Mouse (Mus musculus): ENCODE measurements at regions not wholly inside any gene's neighbourhood (a gene's known extent, or its start where the extent isn't known, plus 50 kb on each side); places are given as distances from the start of the nearest gene placed in this dataset.

DNA sequence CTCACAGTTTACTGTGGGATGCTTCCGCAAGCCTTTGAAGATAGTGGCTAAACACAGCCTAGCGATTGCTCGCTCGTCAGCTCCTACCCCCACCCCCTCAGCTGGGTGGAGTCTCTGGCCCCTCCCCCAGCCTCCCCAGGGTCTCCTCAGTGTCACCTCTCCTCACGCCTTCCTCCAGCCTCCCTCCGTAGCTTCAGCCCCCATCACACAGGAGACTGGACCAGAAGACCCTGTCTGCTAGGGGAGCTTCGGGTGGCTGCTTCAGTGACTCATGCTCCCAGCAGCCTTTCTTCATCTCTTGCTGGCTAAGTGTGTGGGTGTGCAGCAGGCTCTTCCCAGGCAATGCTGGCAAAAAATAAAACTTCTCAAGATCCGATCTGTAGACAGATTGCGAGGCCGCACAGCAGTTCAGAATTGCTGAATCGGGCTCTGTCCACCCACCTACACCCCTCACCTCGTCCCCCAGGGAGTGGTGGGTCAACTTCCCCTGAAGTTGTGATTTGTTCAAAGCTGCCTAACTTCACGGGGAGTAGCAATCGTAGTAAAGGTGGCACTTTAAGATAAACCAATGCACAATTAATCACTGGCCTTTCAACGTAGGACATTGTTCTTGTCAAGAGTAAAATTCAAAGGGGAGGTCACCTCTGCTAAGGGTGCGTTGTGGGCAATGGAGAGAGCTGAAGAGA, 61.2 kb upstream of the Ankrd28 start:
- peak; percentile 80 for DNase-seq

DNA sequence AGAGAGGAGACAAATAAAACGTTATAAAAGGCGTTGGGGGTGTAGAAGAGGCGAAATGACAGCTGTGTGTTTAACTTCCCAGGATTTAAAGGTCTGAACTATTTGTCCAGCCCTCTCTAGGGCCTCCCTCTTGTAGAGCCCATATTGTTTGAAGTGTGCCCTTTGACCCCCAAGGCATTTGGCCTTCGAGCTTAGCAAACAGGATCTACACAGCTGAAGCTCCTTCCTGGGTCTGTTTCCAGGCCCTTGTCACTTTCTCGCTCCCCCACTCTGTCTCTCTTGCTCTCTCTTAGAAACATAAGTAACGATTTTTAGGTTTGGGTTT, 61.7 kb upstream of the Ankrd28 start:
- DNase-seq, result no peak

DNA sequence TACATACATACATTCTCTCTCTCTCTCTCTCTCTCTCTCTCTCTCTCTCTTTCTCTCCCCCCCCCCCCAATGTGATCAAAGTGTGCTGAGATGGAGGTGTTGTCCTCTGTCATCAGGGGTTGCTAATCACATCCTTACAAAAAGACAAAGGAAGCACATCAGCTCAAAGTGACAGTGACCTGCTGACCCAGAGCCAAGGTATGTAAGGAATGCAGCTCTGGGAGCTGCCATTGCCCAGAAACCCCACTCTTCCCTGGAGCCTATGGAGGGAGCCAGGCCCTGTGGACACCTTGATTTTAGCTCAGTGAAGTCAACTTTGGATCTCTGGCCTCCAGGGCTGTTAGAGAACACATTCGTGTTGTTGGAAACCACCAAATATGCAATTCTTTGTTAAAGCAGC, 66.0 kb upstream of the Ankrd28 start:
- DNase-seq, result no peak

GRCm38 (mm10) chr14:31899504-31899903, 69.1 kb upstream of the Ankrd28 start:
- DNase-seq, result no peak

DNA sequence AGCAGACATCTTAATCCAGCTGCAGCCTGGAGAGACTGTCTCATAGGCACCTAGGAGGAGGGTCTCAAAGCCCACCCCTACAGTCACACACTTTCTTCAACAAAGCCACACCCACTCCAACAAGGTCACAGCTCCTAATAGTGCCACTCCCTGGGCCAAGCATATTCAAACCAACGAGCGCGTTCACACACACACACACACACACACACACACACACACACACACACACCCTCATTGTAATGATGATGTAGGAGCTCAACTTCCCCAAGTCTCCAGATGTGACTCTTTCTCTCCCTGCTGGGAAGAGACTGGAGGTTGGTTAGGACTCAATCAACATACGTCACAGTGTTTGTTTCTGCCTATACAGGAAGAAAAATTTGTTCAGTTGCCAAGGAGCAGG, 69.5 kb upstream of the Ankrd28 start:
- DNase-seq, result no peak

- DNase-seq, result no peak
Measured at GRCm38 (mm10) chr14:31901901-31902300, 71.5 kb upstream of the Ankrd28 start.

DNA sequence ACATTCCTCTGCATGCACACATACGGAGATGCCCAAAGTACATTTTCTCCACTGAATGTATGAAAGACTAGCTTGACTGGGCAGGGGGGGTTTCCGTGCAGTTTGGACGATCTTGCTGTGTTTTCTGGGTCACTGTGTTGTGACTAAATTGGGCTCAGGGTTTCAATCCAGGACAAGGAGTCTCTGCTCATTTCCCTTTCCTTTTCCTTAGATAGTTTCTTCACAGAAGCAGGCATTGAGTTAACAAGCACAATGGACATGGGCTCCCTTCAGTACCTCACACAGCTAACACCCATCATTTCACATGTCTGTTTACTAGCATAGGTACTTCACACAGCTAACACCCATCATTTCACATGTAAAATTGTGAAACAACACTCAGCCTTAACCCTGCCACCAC, 73.2 kb upstream of the Ankrd28 start:
- no peak for DNase-seq

- DNase-seq, result no peak
Measured at GRCm38 (mm10) chr14:31908591-31908990, 78.1 kb upstream of the Ankrd28 start.

DNA sequence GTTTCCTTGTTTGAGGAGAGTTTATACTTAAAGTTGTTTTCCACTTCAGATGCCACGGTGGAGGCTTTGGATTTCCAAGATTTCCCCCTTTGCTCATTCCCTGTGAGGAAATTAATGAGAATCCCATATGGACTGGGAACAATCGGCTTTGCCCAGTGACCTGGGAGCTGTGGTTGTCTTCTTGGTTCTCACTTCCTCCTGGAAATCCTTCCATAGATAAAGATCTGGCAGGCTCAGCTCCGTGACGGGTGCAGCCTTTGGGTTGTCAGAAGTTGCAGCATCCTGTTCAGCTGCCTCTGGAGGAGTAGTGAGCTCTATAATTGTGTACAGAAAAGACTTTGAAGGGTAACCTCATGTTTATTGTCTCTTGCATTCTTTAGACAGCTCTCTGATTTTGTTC, 78.8 kb upstream of the Ankrd28 start:
- DNase-seq, result no peak

DNA sequence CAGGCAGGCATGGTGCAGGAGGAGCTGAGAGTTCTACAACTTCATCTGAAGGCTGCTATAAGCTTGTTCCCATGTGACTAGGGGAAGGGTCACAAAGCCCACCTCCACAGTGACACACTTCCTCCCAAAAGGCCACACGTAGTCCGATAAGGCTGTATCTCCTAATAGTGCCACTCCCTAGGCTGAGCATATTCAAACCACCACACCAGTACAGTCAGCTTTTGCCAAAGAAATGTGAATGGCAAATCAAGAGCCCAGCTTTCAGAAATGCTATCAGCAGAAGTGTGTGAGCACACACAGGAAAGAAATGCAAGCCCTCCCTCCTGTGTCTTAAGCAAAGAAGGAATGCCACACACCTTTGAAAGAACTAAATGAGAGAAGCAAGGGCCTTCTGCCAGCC, 80.4 kb upstream of the Ankrd28 start:
- no peak for DNase-seq

DNA sequence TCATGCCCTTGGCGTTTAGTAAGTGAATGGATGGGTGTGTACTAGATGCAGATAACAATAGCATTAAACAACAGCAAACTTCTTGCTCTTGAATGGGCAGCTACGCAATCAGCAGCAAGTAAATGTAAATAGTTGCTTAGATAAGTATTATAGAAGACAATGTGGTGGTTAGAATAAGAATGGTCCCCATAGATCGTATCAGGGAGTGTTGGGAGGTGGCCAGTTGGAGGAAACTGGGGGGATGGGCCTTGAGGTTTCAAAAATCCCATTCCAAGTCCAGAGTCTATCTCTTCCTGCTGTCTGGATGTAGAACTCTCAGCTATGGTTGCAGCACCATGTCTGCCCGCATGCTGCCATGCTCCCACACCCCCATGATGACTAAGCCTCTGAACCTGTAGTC, 88.0 kb upstream of the Ankrd28 start:
- no peak for DNase-seq

DNA sequence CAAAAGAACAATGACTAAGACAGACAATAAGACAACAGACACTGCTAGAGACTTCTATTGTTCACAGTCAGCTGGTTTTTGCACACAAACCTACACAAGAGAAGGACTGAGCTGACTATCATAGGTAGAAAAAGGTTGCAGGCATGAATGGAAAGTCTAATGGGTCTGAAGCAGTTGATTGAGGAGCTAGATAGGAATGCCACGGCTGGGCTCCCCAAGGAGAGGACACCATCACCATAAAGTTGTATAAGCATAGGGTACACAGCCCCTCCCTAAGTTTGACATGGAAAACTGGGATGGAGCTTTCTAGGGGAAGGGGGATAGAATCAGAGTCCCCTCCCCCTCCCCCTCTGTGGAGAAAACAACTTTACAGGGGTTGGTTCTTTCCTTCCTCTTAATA, 88.5 kb upstream of the Ankrd28 start:
- no peak for DNase-seq

- no peak for DNase-seq
Measured at GRCm38 (mm10) chr14:31929161-31929707, 98.8 kb upstream of the Ankrd28 start.

GRCm38 (mm10) chr14:31930367-31930766, 98.4 kb upstream of the Galnt15 start:
- DNase-seq, result no peak

DNA sequence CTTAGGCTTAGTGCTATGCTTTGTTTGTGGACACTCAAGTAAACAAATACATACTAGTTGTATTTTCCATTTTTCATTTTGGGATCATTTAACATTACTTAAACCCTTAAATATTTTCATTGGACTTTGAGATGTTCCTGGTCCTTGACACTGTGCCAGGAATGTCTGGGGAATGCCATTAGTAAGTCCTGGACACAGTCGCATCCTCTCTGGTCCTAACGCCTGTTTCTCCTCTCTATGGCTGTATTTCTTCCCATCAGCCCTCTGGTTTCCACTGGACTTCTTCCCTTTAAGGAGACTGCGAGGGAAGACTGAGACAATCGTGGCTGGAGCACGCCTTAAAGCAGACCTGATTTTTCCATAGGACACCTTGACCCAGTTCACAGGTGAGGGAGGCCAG, 96.8 kb upstream of the Galnt15 start:
- no peak for DNase-seq

DNA sequence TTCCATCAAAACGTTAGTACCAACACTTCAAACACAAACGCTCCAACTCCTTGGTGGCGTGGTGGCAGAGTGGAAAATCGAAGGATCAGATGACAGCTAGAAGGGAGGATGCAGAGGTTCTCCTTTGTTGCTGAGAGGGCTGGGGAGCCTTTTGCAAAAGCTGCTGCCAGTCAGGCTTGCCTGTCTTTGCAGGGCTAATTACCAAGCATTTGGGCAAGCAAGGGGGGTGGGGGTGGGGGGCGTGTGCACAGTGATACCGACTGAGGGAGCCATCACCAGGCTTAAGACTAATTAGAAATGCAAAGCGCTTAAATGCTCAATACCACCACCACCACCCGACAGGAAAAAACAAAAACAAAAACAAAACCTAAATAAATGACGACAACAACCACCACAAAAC, 95.3 kb upstream of the Galnt15 start:
- peak; percentile 22 for DNase-seq

DNA sequence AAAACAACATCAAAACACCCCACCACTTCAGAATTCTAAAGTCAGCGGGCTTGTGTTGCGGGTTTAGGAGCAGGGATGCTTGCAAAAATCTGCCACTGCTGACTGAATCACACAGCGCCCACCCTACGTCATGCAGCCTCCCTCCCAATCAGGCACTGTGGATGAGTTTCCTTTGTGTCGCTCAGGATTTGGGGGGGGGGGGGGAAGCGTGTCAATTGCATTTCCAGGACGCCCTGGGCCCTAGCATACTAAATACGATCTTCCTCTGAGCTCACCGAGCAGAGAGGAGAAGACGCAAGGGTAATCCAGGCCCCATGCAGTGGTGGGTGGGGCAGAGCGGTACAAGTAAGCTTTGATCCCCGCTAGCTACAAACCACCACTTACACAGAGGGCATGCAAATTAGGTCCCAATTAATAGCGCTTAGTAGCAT, 94.9 kb upstream of the Galnt15 start:
- peak; percentile 62 for DNase-seq

DNA sequence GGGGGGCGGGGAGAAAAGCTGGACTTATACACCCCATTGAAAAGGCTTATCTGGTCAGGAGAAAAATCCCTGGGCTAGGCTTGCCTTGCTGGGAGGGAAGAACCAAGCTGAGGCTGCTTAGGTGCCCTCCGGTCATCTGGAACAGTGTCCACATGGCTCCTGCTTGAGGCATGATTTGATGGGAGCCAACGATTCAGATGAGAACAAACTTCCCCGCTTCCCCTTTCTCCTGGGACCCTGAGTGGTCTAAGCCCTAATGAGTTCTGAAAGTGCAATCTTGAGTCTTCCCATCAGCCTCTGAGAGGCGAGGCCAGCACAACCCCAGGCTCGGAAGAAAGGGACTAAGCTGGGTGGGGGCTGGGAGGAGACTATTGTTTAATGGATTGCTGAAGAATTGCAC, 94.5 kb upstream of the Galnt15 start:
- no peak for DNase-seq

- no peak for DNase-seq
Measured at GRCm38 (mm10) chr14:31934771-31935170, 94.0 kb upstream of the Galnt15 start.

DNA sequence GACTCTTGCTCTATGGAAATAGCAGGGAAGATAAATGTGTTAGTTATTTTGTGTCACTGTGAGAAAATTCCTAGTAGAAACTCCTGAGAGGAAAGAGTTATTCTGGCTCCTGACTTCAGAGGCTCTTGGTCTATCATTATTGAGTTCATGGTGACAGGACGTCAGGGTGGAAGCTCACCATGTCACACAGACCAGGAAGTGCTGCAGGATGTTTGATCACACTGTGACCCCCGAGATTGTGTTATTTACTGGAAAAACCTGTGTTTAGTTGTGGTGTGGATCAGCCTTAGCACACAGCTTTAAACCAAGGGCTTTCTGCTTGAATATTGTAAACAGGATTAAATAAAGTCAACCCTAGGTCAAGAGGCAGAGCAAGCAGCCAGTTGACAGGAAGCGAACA, 93.4 kb upstream of the Galnt15 start:
- no peak for DNase-seq

GRCm38 (mm10) chr14:31936581-31936980, 92.2 kb upstream of the Galnt15 start:
- no peak for DNase-seq

- DNase-seq, result no peak
Measured at GRCm38 (mm10) chr14:31940900-31941299, 87.9 kb upstream of the Galnt15 start.

- no peak for DNase-seq
Measured at GRCm38 (mm10) chr14:31942266-31942960, 86.4 kb upstream of the Galnt15 start.

DNA sequence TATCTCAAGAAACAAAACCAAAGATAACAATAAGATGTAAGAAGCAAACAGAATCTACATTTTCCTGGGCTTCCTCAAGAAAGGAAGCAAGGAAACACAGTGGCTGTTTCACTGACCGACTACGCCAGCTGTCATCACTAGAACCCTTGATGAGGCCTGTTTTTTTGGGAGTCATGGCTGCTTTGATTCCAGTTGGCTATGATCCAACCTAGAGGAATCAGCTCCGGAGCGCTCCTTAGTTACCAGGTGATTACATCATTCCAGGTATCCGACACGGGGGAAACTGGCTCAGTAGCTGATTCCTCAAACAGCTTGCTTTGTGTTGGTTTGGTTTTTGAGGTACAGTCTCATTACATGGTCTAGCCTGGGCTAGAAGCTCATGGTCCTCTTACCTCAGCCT, 84.1 kb upstream of the Galnt15 start:
- DNase-seq, result no peak

DNA sequence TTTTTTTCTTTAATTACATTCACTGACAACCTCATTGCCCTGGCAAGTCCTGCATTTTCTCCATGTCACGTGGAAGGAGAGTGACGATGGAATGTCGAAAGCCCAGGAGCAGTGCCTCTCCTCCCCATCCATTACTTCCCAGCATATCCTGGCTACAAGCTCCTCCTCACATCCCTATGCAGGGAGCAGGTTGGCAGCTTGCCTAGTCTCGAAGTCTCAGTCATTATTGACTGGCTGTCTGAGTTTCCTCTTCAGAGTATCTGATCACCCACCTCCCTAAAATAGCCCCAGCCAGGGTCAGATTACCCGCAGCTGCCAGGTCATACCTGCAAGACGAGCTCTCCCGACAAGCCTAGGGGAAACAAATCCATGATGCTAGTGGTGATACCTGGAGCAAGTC, 83.7 kb upstream of the Galnt15 start:
- DNase-seq, result no peak

Data from right cerebral cortex, adult 18-20 months (tissue).